Comparison of ENCODE assay signal across 15 mouse cellular contexts in genomic region chr4:100616161-100616915, GRCm38 (mm10).
DNase-seq lines count a peak whose midpoint lies in the region; ATAC-seq and TF ChIP-seq lines count a peak whose summit lies in the region.
"Had no signal": no experiment of that assay in that cellular context is flagged by ENCODE, and none has a peak within 500 bp of the region (broad histone marks: within the 10 kb centered on the region; RNA-seq: fewer than 3 reads in every experiment).

No protein-coding gene starts in this region.

- ATAC-seq in kidney, postnatal 0 days (replicated peaks; ENCODE audit: low FRiP score, low read depth) = no peak
- peak; percentile 93 for ATAC-seq in forebrain, postnatal 0 days
- peak; percentile 85 for ATAC-seq in neural tube, embryonic 14.5 days (ENCODE audit: low read depth)
- ATAC-seq in kidney, embryonic 14.5 days (ENCODE audit: low FRiP score, low TSS enrichment) = no peak

- H3K4me2 ChIP-seq in kidney, postnatal 0 days (ENCODE audit: low read length) = no peak overlapping the region
- peak overlapping the region; percentile 7; the same call in 1 of the 2 replicates for H3K4me2 ChIP-seq in forebrain, postnatal 0 days (ENCODE audit: low read depth)
- H3K4me2 ChIP-seq in neural tube, embryonic 14.5 days (ENCODE audit: low read depth, low read length) = no peak overlapping the region; the same call in 1 of the 2 replicates
- H3K4me2 ChIP-seq in kidney, embryonic 14.5 days (replicated peaks; ENCODE audit: low read depth, low read length) = no peak overlapping the region
- H3K4me2 ChIP-seq: heart, embryonic 12.5 days had no signal

- TF ChIP-seq CTCF in kidney, postnatal 0 days (IDR thresholded peaks at IDR 0.05; ENCODE audit: low read depth) = no peak
- no peak for TF ChIP-seq CTCF in forebrain, postnatal 0 days (IDR thresholded peaks at IDR 0.05; ENCODE audit: low read depth)

- no peaks in the 10 kb centered on the region for H3K4me1 ChIP-seq in kidney, postnatal 0 days (replicated peaks; ENCODE audit: insufficient read depth, low read length)
- H3K4me1 ChIP-seq in forebrain, postnatal 0 days (ENCODE audit: insufficient read depth) = no peaks in the 10 kb centered on the region
- H3K4me1 ChIP-seq in neural tube, embryonic 14.5 days (ENCODE audit: control insufficient read depth, insufficient read depth, low read length) = peaks cover 8% of the 10 kb centered on the region; the same call in 1 of the 2 replicates
- H3K4me1 ChIP-seq in kidney, embryonic 14.5 days (ENCODE audit: control insufficient read depth, insufficient read depth, low read length) = no peaks in the 10 kb centered on the region
- H3K4me1 ChIP-seq: heart, embryonic 12.5 days had no signal

- WGBS in kidney, postnatal 0 days = 38% methylated on average over 8 of the region's 8 CpGs
- 33% methylated on average over 8 of the region's 8 CpGs for WGBS in forebrain, postnatal 0 days
- WGBS in neural tube, embryonic 14.5 days = 42% methylated on average over 8 of the region's 8 CpGs
- WGBS in kidney, embryonic 14.5 days = 49% methylated on average over 8 of the region's 8 CpGs

- peak; percentile 18 for DNase-seq in kidney, postnatal 0 days (ENCODE audit: low spot score)
- DNase-seq in kidney, adult 9 months = no peak
- DNase-seq in embryo, embryonic 10.5 days (ENCODE audit: low spot score) = peak; percentile 40
- DNase-seq in forebrain, postnatal 0 days = peak; percentile 48
- no peak for DNase-seq in urinary bladder, adult 2 months (ENCODE audit: low spot score)
- DNase-seq in gastrocnemius, postnatal 10 days = no peak
- DNase-seq: cerebellum, adult 9-10 months; gastrocnemius, postnatal 14 days; kidney, postnatal 25 days; lung, postnatal 14 days had no signal

- H3K36me3 ChIP-seq in kidney, postnatal 0 days (ENCODE audit: insufficient read depth, low read length) = no peaks in the 10 kb centered on the region
- H3K36me3 ChIP-seq in forebrain, postnatal 0 days (ENCODE audit: insufficient read depth) = no peaks in the 10 kb centered on the region
- H3K36me3 ChIP-seq in neural tube, embryonic 14.5 days (ENCODE audit: control insufficient read depth, insufficient read depth, low read length) = no peaks in the 10 kb centered on the region
- H3K36me3 ChIP-seq in kidney, embryonic 14.5 days (ENCODE audit: control insufficient read depth, insufficient read depth, low read length) = no peaks in the 10 kb centered on the region
- H3K36me3 ChIP-seq: heart, embryonic 12.5 days had no signal

- no peak overlapping the region for H3K4me3 ChIP-seq in kidney, postnatal 0 days (replicated peaks; ENCODE audit: low read depth, low read length)
- H3K4me3 ChIP-seq in forebrain, postnatal 0 days (ENCODE audit: low read depth, low read length) = no peak overlapping the region
- no peak overlapping the region for H3K4me3 ChIP-seq in neural tube, embryonic 14.5 days (ENCODE audit: low read depth, low read length)
- H3K4me3 ChIP-seq in kidney, embryonic 14.5 days (ENCODE audit: low read length) = no peak overlapping the region
- H3K4me3 ChIP-seq: heart, embryonic 12.5 days had no signal

- H3K27ac ChIP-seq in kidney, postnatal 0 days = no peak overlapping the region
- H3K27ac ChIP-seq in forebrain, postnatal 0 days (ENCODE audit: low read depth, low read length) = peak overlapping the region; percentile 50; the same call in 1 of the 2 replicates
- H3K27ac ChIP-seq in neural tube, embryonic 14.5 days (ENCODE audit: low read depth, low read length) = no peak overlapping the region
- no peak overlapping the region for H3K27ac ChIP-seq in kidney, embryonic 14.5 days (ENCODE audit: low read depth, low read length)
- H3K27ac ChIP-seq: liver, embryonic 14.5 days; stomach, postnatal 0 days had no signal

- no peaks in the 10 kb centered on the region for H3K9me3 ChIP-seq in kidney, postnatal 0 days (replicated peaks; ENCODE audit: low read length)
- H3K9me3 ChIP-seq in forebrain, postnatal 0 days (ENCODE audit: low read length) = no peaks in the 10 kb centered on the region
- H3K9me3 ChIP-seq in neural tube, embryonic 14.5 days (ENCODE audit: control insufficient read depth, low read length) = no peaks in the 10 kb centered on the region
- no peaks in the 10 kb centered on the region for H3K9me3 ChIP-seq in kidney, embryonic 14.5 days (ENCODE audit: control insufficient read depth, low read length)
- H3K9me3 ChIP-seq: heart, embryonic 12.5 days had no signal

- no peaks in the 10 kb centered on the region for H3K27me3 ChIP-seq in kidney, postnatal 0 days (ENCODE audit: insufficient read depth, low read length)
- no peaks in the 10 kb centered on the region for H3K27me3 ChIP-seq in forebrain, postnatal 0 days (ENCODE audit: insufficient read depth, low read length)
- H3K27me3 ChIP-seq in neural tube, embryonic 14.5 days (ENCODE audit: control insufficient read depth, insufficient read depth, low read length) = no peaks in the 10 kb centered on the region
- no peaks in the 10 kb centered on the region for H3K27me3 ChIP-seq in kidney, embryonic 14.5 days (ENCODE audit: control insufficient read depth, insufficient read depth, low read length)
- H3K27me3 ChIP-seq: heart, embryonic 12.5 days had no signal

- H3K9ac ChIP-seq in kidney, postnatal 0 days (ENCODE audit: low read depth, low read length) = no peak overlapping the region
- no peak overlapping the region for H3K9ac ChIP-seq in forebrain, postnatal 0 days
- H3K9ac ChIP-seq in neural tube, embryonic 14.5 days (replicated peaks; ENCODE audit: low read depth, low read length) = no peak overlapping the region
- H3K9ac ChIP-seq in kidney, embryonic 14.5 days (ENCODE audit: low read depth, low read length) = no peak overlapping the region
- H3K9ac ChIP-seq: heart, embryonic 12.5 days; liver, embryonic 14.5 days had no signal

Comparison
In these comparisons a context has a peak if more than half of its experiments do, and no peak if none do; other contexts are left out.
1. DNase-seq: peak in kidney, postnatal 0 days (single experiment), embryo, embryonic 10.5 days (single experiment) and forebrain, postnatal 0 days (single experiment); none in kidney, adult 9 months (single experiment), urinary bladder, adult 2 months (single experiment) and gastrocnemius, postnatal 10 days (single experiment).
2. ATAC-seq: peak in forebrain, postnatal 0 days (single experiment) and neural tube, embryonic 14.5 days (single experiment); none in kidney, postnatal 0 days (single experiment) and kidney, embryonic 14.5 days (single experiment).